Comparison of ENCODE assay signal across 8 mouse cellular contexts in genomic region chr3:40685855-40686515, GRCm38 (mm10). TPM values are rescaled to one million over a fixed set of nuclear protein-coding genes. Genes with fewer than 3 reads are reported as not detected.
DNase-seq lines count a peak whose midpoint lies in the region; ATAC-seq lines count a peak whose summit lies in the region.

No protein-coding gene starts in this region.

- no peak for ATAC-seq in CD4-positive, CD25-positive, alpha-beta regulatory T cell, adult 4 months

- peak; percentile 15 for DNase-seq in CD4-positive, CD25-positive, alpha-beta regulatory T cell, adult 2 months (ENCODE audit: low read depth, low spot score)
- peak; percentile 52 for DNase-seq in testis, postnatal 10 days (ENCODE audit: low spot score)
- no peak for DNase-seq in testis, postnatal 14 days (ENCODE audit: low spot score)
- peak; percentile 34 to 42 for DNase-seq in kidney, postnatal 25 days
- peak; percentile 60 for DNase-seq in retina, embryonic 14.5 days (ENCODE audit: low spot score)
- no peak for DNase-seq in layer of hippocampus, postnatal 36 days
- no peak for DNase-seq in adrenal gland, postnatal 4 days (ENCODE audit: low spot score in 2 of 2)

RNA-seq across cellular contexts. Expression of gene Slc25a31, which starts 22.7 kb away (rescaled TPM):
- polyA plus RNA-seq in CD4-positive, CD25-positive, alpha-beta regulatory T cell, adult 4 months (2017; shearing (Covaris generic)), result not detected
- under 1 TPM; 0.25 to 0.28 TPM for total RNA-seq in layer of hippocampus, postnatal 36 days (2021)
- under 1 TPM in 1 of 2 experiments, not detected in 1; 0.14 TPM for total RNA-seq in adrenal gland, postnatal 4 days (2021)

RNA-seq across cellular contexts. Expression of gene Hspa4l, which starts 58.3 kb away (rescaled TPM):
- polyA plus RNA-seq in CD4-positive, CD25-positive, alpha-beta regulatory T cell, adult 4 months (2017; shearing (Covaris generic)), result 10 to 100 TPM; 24.4 to 29.4 TPM
- 100 to 1,000 TPM; 165 to 173 TPM for total RNA-seq in layer of hippocampus, postnatal 36 days (2021)
- total RNA-seq in adrenal gland, postnatal 4 days (2021), result 10 to 100 TPM; 21.2 to 24.6 TPM

Comparison
In these comparisons a context has a peak if more than half of its experiments do, and no peak if none do; other contexts are left out.
1. DNase-seq: peak in CD4-positive, CD25-positive, alpha-beta regulatory T cell, adult 2 months (single experiment), testis, postnatal 10 days (single experiment), kidney, postnatal 25 days (2 of 2) and retina, embryonic 14.5 days (single experiment); none in testis, postnatal 14 days (single experiment), layer of hippocampus, postnatal 36 days (0 of 2) and adrenal gland, postnatal 4 days (0 of 2).
2. RNA of gene Hspa4l, which starts 58.3 kb away (total RNA-seq): 165 to 173 TPM in layer of hippocampus, postnatal 36 days; 21.2 to 24.6 TPM in adrenal gland, postnatal 4 days; every median in the first group is over 4 times any median in the second.